Mouse (Mus musculus) megakaryocyte, embryonic 14.5 days (primary cell): ENCODE measurements around the gene Hsf5.

Experiments
- FLI1 ChIP-seq: IDR thresholded peaks from 2 replicates; pipeline ENCODE4 v1.6.1; 2012; ENCODE audit warnings: low read length, inconsistent platforms, mixed read lengths
- GATA1 ChIP-seq: IDR thresholded peaks from 3 replicates; pipeline ENCODE4 v1.6.1; 2012; ENCODE audit warnings: mixed read lengths, low read length, inconsistent platforms, borderline replicate concordance

DNA sequence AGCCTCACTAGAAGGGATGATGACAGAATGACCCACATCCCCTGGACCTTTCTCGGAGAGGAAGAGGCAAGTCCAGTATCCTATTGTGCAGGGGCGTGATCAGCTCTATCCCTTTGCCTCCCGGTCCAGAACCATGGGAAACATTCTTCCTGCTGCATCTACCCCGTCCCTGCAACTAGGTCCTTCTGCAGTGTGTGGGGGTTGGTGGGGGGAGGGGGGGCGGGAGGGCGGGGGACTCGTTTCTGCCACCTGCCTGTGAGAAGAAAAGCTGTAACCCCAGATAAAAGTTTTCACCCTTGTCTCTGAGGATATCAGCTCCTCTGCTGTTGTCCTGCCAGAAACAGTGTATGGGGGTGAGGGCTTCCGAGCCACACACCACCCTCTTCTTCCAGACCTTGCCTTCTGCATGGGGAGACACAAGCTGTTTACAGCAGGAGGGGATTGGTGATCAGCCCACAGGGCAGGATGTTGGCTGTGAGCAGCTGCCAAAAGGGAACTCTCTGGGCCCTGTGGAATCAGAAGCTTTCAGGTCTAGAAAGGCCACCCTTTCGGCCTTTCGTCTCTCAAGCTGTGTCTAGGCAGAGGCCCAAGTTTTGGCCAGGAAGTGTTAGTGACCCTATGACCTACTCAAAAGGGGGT, 37.9 kb upstream of the Hsf5 start:
- TF ChIP-seq GATA1, result no peak
- TF ChIP-seq FLI1, result no peak
